Comparison of ENCODE assay signal across 2 mouse cellular contexts in the genomic region with DNA sequence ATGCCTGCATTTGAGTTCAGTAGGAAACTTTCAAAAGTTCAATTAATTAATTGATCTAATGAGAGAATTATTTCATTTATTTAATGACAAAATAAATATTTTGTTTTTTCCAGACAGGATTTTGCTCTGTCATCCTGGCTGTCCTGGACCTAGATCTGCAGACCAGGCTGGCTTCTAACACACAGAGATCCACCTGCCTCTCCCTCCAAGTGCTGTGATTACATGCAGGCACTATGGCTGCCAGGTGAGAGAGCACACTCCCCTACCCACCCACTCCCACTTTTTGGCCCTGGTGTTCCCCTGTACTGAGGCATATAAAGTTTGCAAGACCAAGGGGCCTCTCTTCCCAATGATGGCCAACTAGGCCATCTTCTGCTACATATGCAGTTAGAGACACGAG. TPM values are rescaled to one million over a fixed set of nuclear protein-coding genes. Genes with fewer than 3 reads are reported as not detected.
DNase-seq lines count a peak whose midpoint lies in the region; ATAC-seq lines count a peak whose summit lies in the region.
"Not testable (repeated sequence)": the region's sequence is repeated elsewhere in the genome, so short reads cannot be mapped to it uniquely, and the experiment has no call there.

No protein-coding gene starts in this region.

- H3K27me3 ChIP-seq in forebrain, embryonic 11.5 days (ENCODE audit: control insufficient read depth, insufficient read depth, low read length); forebrain, embryonic 12.5 days: not testable (repeated sequence)

- DNase-seq in forebrain, embryonic 11.5 days (ENCODE audit: low spot score): not testable (repeated sequence)

- not testable (repeated sequence) for H3K4me3 ChIP-seq in forebrain, embryonic 11.5 days (ENCODE audit: low read depth, low read length); forebrain, embryonic 12.5 days (replicated peaks)

- not testable (repeated sequence) for H3K9me3 ChIP-seq in forebrain, embryonic 11.5 days (ENCODE audit: control insufficient read depth, low read length); forebrain, embryonic 12.5 days

- not testable (repeated sequence) for H3K4me1 ChIP-seq in forebrain, embryonic 11.5 days (replicated peaks; ENCODE audit: control insufficient read depth, insufficient read depth, low read length); forebrain, embryonic 12.5 days

- not testable (repeated sequence) for H3K9ac ChIP-seq in forebrain, embryonic 11.5 days (ENCODE audit: low read length); forebrain, embryonic 12.5 days

- 90% methylated on average over 1 of the region's 1 CpGs for WGBS in forebrain, embryonic 11.5 days
- WGBS in forebrain, embryonic 12.5 days: 65% methylated on average over 1 of the region's 1 CpGs

- not testable (repeated sequence) for H3K4me2 ChIP-seq in forebrain, embryonic 11.5 days (ENCODE audit: low read depth, low read length, severe bottlenecking); forebrain, embryonic 12.5 days

- not testable (repeated sequence) for H3K36me3 ChIP-seq in forebrain, embryonic 11.5 days (ENCODE audit: control insufficient read depth, insufficient read depth, low read length); forebrain, embryonic 12.5 days (replicated peaks)

- peak; percentile 59; the same call in 1 of the 2 replicates for ATAC-seq in forebrain, embryonic 11.5 days (replicated peaks; ENCODE audit: low FRiP score)
- ATAC-seq in forebrain, embryonic 12.5 days (ENCODE audit: low FRiP score): peak; percentile 68; the same call in 1 of the 2 replicates

- not testable (repeated sequence) for H3K27ac ChIP-seq in forebrain, embryonic 11.5 days (ENCODE audit: low read depth, low read length); forebrain, embryonic 12.5 days

RNA-seq across cellular contexts. Expression of a gene that starts 31.7 kb away (rescaled TPM):
- polyA plus RNA-seq in forebrain, embryonic 11.5 days (2014; fragmentation: Nextera tagmentation; extraction: Ambion mirVana): 9.0 and 10.9 TPM in 2 replicates
- polyA plus RNA-seq in forebrain, embryonic 12.5 days (2016; fragmentation: Nextera tagmentation; extraction: Ambion mirVana): 5.9 and 8.0 TPM in 2 replicates
